Mouse (Mus musculus) lung, postnatal 0 days (tissue): Measurements from ENCODE around the gene Bag3. TPM values are rescaled to one million over a fixed set of nuclear protein-coding genes. Genes with fewer than 3 reads are reported as not detected.

ENCODE experiments used
- ATAC-seq: fragments of 200-750 bp; cut with Nextera tagmentation; 2 replicates; pipeline ENCODE4 v1.8.0; 2017; ENCODE audit warnings: moderate library complexity
- DNase-seq: peaks from one replicate; pipeline ENCODE4 v3.0.0-alpha.2; 2016; ENCODE audit warnings: low spot score
- H3K27ac ChIP-seq: fragments of 300-500 bp; sonication (generic); 2 replicates; pipeline ENCODE4 v1.5.1; 2014; ENCODE audit warnings: antibody characterized with exemption, mild to moderate bottlenecking, low read length, mixed read lengths
- H3K27me3 ChIP-seq: fragments of 300-500 bp; sonication (generic); replicated peaks from 2 replicates; pipeline ENCODE4 v1.6.1; 2014; ENCODE audit warnings: low read length, mixed read lengths; ENCODE audit not compliant: insufficient read depth
- H3K36me3 ChIP-seq: fragments of 300-500 bp; sonication (generic); 2 replicates; pipeline ENCODE4 v1.6.1; 2014; ENCODE audit warnings: low read length, mixed read lengths; ENCODE audit not compliant: insufficient read depth
- H3K4me1 ChIP-seq: fragments of 300-500 bp; sonication (generic); 2 replicates; pipeline ENCODE4 v1.6.1; 2014; ENCODE audit warnings: antibody characterized with exemption, low read depth, low read length, mixed read lengths; ENCODE audit not compliant: insufficient read depth
- H3K4me2 ChIP-seq: fragments of 300-500 bp; sonication (generic); replicated peaks from 2 replicates; pipeline ENCODE4 v1.6.1; 2014; ENCODE audit warnings: low read depth, mild to moderate bottlenecking, low read length, moderate library complexity, mixed read lengths
- H3K4me3 ChIP-seq: fragments of 300-500 bp; sonication (generic); 2 replicates; pipeline ENCODE4 v1.5.1; 2014; ENCODE audit warnings: low read depth, low read length
- H3K9ac ChIP-seq: fragments of 300-500 bp; sonication (generic); replicated peaks from 2 replicates; pipeline ENCODE4 v1.6.1; 2014; ENCODE audit warnings: low read depth, mild to moderate bottlenecking
- H3K9me3 ChIP-seq: fragments of 300-500 bp; sonication (generic); 2 replicates; pipeline ENCODE4 v1.6.1; 2016; ENCODE audit warnings: low read length, mixed read lengths
- CTCF ChIP-seq: IDR thresholded peaks from 2 replicates; pipeline ENCODE4 v1.5.1; 2016; ENCODE audit warnings: antibody characterized with exemption, mild to moderate bottlenecking
- EP300 ChIP-seq: IDR thresholded peaks from 2 replicates; pipeline ENCODE4 v1.6.1; 2016; ENCODE audit warnings: antibody characterized with exemption, mild to moderate bottlenecking, control low read depth
- WGBS: fragments of 180-500 bp; shearing (Covaris S2); extraction: QIAGEN DNeasy Blood & Tissue Kit; methylation state at CpG from one replicate; pipeline ENCODE4 v1.1.7; 2014; 5-methylcytosine and 5-hydroxymethylcytosine counted together
- microRNA-seq: library from miRNA; unstranded; fragments of <30 nt; microRNA quantifications from one replicate; pipeline ENCODE4, GENCODE M21; 2016
- polyA plus RNA-seq: library from polyadenylated mRNA; unstranded; fragments of >200 nt; fragmentation: Nextera tagmentation; extraction: Ambion mirVana; gene quantifications from 2 replicates; pipeline ENCODE4 v1.2.1, GENCODE M21; 2015

The Bag3 gene
- polyA plus RNA-seq, 1 experiment from 2014 or later = 23.7 TPM

DNA sequence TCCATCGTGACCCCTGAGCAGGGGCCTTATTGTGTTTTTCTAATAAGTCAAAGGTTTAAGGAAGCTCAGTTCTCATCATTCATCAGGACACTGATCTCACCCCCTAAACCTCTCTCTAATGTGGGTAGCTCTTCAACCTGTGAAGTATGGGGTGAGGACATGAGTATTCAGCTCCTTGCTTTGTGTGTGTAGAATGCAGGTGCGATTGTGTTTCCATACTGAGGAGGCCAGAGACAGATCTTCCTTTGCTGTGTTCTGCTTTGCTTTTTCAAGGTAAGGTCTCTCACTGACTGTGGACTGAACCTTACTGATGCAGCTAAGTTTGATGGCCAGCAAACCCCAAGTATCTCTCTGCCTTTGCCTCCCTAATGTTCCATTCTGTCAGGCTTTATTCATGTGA lies 72.9 kb downstream of the Bag3 start:
- ATAC-seq = no peak

More for the DNA sequence above, 72.9 kb downstream of the Bag3 start:
- no peaks in the 10 kb centered on the region for H3K4me1 ChIP-seq
- H3K36me3 ChIP-seq = no peaks in the 10 kb centered on the region
- TF ChIP-seq CTCF = no peak
- no peak for TF ChIP-seq EP300
- H3K27me3 ChIP-seq = no peaks in the 10 kb centered on the region
- no peak overlapping the region for H3K4me3 ChIP-seq
- 82% methylated on average over 2 of the region's 2 CpGs for WGBS
- no peak overlapping the region for H3K9ac ChIP-seq
- no peak overlapping the region for H3K4me2 ChIP-seq
- no peak overlapping the region for H3K27ac ChIP-seq
- DNase-seq = no peak
- H3K9me3 ChIP-seq = no peaks in the 10 kb centered on the region

Small RNA genes lying within 50 kb of the gene (microRNA-seq; reads per million reads assigned to microRNA genes)
- not detected for gene Gm24365

Other genes with a start within 250 kb of the Bag3 start
- 15.7 and 16.7 TPM in 2 replicates for gene BC017158, start 225.4 kb upstream of the Bag3 start, polyA plus RNA-seq
- gene Rgs10, start 104.9 kb upstream of the Bag3 start, polyA plus RNA-seq = 38.7 and 43.1 TPM in 2 replicates
- 15.4 and 17.2 TPM in 2 replicates for gene Tial1, start 61.9 kb upstream of the Bag3 start, polyA plus RNA-seq
- gene Inpp5f, start 87.7 kb downstream of the Bag3 start, polyA plus RNA-seq = 10.6 and 10.7 TPM in 2 replicates
- 38.8 and 40.2 TPM in 2 replicates for gene Mcmbp, start 216.9 kb downstream of the Bag3 start, polyA plus RNA-seq
- gene Sec23ip, start 221.3 kb downstream of the Bag3 start, polyA plus RNA-seq = 22.7 and 24.1 TPM in 2 replicates